Mouse (Mus musculus): ENCODE measurements at regions not wholly inside any gene's neighbourhood (a gene's known extent, or its start where the extent isn't known, plus 50 kb on each side); places are given as distances from the start of the nearest gene placed in this dataset.

- peak; percentile 78 for ATAC-seq (replicated peaks; ENCODE audit: poor library complexity, severe bottlenecking)
These were observed 139.9 kb downstream of the Csl start for GRCm38 (mm10) chr10:99619421-99620151.

GRCm38 (mm10) chr10:99620489-99620888 lies 139.0 kb downstream of the Csl start:
- ATAC-seq (replicated peaks; ENCODE audit: poor library complexity, severe bottlenecking) = peak; percentile 67

DNA sequence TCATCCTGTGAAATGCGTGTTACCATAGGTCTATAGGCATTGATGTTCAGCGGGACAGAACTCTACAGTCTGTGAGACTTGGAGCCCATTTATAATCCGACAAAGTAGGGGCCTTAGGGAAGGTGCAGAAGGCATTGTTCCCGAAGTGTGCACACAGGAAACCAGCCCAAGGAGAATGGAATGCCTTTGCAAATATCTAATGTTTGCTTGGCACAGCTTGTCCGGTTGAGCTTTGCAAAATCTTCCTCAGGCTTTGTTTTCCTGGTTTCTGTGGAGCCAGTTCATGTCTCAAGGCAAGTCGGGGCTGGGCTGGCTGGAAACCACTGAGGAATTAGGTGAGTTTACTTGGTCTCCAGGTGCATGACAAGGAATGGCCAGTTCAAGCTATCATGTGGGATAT lies 132.1 kb downstream of the Csl start:
- no peak for ATAC-seq (replicated peaks; ENCODE audit: poor library complexity, severe bottlenecking)

DNA sequence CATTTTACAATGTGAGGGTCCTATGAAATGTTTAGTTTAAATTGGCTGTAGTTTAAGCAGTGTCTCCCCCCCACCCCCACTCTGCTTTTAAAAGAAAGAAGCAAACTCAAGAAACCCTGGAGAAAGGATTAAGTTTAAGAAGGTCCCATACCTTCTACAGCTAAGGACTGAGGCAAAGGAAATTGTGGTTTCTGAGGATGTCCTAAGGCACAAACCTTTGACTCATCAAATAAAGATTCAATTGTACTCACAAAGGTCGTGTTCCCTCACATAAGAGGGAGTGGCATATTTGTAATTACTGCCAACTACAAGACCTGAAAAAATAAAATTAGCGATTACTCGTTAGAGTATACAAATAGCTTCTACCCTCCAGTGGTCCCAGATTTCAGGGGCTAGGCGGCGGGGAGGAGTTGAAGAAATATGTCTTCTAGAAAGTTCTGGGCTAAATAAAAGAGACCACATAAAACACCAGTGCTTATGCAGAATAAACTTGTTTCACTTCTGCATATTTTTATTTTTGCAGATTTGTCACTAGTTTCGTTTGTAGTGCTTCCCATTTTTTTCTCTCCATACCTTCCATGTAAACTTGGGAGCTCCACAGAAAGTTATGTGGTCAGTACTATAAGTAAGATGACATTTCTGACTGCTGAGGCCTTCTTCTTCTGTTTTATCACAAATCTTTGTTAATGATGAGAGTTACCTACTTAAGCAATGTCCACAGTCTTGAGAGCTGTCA lies 127.0 kb downstream of the Csl start:
- peak; percentile 89 for ATAC-seq (replicated peaks; ENCODE audit: poor library complexity, severe bottlenecking)

- ATAC-seq (replicated peaks; ENCODE audit: poor library complexity, severe bottlenecking) = no peak
These were observed 123.7 kb downstream of the Csl start for GRCm38 (mm10) chr10:99635796-99636195.

DNA sequence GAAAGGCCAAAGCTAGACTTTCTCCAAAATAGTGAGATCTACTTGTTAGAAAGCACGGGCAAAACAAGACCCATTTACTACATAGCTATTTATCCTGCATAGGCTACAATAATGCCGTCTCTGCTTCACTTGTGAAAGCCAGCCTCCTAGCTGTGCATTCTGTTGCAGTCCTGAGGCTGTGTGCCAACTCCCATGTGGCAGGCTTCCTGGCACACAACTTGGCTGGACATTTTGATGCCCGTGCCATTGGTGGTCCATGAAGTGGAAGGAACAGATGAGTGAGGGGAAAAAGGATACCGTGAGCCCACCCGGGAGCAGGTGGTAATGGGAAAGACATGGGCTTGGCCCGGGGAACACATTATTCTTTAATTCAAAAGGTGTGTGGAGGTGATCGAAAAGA lies 120.4 kb downstream of the Csl start:
- no peak for ATAC-seq (replicated peaks; ENCODE audit: poor library complexity, severe bottlenecking)

GRCm38 (mm10) chr10:99639469-99639868 lies 120.0 kb downstream of the Csl start:
- no peak for ATAC-seq (replicated peaks; ENCODE audit: poor library complexity, severe bottlenecking)

GRCm38 (mm10) chr10:99641784-99642183 lies 117.7 kb downstream of the Csl start:
- ATAC-seq (replicated peaks; ENCODE audit: poor library complexity, severe bottlenecking) = peak; percentile 87

GRCm38 (mm10) chr10:99642201-99642827 lies 117.1 kb downstream of the Csl start:
- no peak for ATAC-seq (replicated peaks; ENCODE audit: poor library complexity, severe bottlenecking)

DNA sequence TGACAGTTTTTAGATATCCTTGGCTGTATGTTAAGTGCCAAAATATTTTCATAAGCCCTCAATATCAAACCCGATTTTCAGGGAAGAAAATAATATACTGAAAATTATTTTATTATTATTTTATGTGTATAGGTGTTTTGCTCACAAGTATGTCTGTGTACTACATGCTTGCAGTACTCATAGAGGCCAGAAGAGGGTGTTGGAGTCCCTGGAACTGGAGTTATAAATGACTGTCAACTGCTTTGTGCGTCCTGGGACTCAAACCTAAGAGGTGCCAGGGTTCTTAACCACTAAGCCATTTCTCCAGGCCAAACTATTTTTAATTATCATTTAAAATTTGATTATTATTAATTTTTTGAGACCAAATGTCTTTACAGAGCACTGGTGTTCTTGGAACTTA lies 114.5 kb downstream of the Csl start:
- no peak; the same call in 1 of the 2 replicates for ATAC-seq (replicated peaks; ENCODE audit: poor library complexity, severe bottlenecking)

DNA sequence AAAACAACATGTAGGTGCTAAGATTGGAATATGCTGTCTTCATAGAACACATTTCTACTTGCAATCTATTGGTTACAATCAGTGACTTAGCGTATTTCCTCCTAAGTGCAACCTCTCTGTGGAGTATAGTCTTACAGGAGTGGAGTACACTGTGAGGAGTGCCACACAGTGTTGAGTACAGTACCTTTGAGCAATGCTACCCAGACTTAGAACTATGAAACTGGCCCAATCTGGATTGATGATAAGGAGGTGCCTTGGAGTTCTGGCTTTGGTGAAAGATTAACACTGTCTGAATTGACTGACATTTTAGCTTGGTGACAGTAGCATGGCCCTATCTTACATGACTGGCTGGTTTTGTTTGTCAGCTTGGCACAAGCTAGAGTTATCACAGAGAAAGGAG lies 107.4 kb downstream of the Csl start:
- ATAC-seq (replicated peaks; ENCODE audit: poor library complexity, severe bottlenecking) = no peak

- ATAC-seq (replicated peaks; ENCODE audit: poor library complexity, severe bottlenecking) = no peak
These were observed 105.2 kb downstream of the Csl start for GRCm38 (mm10) chr10:99654284-99654683.

GRCm38 (mm10) chr10:99676557-99677098 lies 82.8 kb downstream of the Csl start:
- no peak for ATAC-seq (replicated peaks; ENCODE audit: poor library complexity, severe bottlenecking)

- ATAC-seq (replicated peaks; ENCODE audit: poor library complexity, severe bottlenecking) = no peak
These were observed 81.4 kb downstream of the Csl start for GRCm38 (mm10) chr10:99678096-99678495.

DNA sequence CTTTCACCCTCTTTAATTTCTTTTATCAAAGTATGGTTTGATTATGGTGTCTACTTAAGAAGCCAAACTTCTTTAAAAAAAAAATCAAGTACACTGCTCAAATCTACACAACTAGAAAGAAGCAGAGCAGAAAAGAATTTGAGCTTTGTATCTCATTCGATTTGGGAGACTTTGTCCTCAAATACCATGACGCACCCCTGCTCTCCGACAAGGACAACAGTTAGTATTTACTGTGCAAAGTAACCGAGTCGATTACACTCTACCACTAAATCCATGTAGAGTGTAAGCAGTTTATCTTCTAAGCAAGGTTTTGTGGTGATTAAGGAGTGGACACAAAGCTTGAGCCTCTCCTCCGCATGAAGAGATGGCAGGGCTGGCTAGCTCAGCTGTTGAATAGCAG lies 79.6 kb downstream of the Csl start:
- ATAC-seq (replicated peaks; ENCODE audit: poor library complexity, severe bottlenecking) = no peak

GRCm38 (mm10) chr10:99681932-99682331 lies 77.5 kb downstream of the Csl start:
- no peak for ATAC-seq (replicated peaks; ENCODE audit: poor library complexity, severe bottlenecking)

DNA sequence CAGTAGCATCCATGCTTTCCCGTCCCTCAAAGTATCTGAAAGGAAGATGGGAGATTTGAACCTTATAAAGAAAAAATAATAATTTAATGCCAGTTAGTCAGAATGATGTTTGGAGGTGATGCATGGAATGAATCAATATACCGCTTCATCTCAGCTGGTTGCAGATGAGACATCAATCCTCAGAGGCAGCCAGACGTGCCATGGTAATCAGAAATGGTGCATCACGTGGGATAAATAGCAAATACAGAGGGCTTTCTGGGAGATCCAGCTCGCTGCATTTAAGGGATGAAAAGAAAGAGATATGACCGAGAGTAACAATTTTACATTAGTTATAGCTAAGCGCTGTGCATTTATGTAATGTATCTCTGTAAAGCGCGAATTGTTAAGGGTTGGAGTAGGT lies 77.1 kb downstream of the Csl start:
- ATAC-seq (replicated peaks; ENCODE audit: poor library complexity, severe bottlenecking) = no peak

GRCm38 (mm10) chr10:99683310-99683709 lies 76.1 kb downstream of the Csl start:
- no peak for ATAC-seq (replicated peaks; ENCODE audit: poor library complexity, severe bottlenecking)

DNA sequence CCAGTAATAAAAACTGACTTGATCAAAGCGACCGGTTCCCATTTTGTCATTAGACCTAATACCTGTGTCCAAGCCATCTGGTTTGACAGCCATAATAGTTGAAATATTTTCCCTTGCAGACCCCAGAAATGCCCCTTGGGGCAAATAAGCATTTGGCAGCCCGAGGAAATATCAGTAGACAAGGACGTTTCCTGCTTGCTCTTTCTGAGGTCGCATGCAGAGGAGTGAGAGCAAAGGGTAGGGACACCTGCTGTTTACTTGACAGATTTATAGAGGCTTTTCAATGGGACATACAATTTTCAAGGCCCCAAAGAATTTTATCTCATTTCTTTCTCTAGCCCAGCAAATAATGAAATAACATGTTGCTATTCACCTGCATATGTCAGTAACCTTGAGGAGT lies 73.5 kb downstream of the Csl start:
- no peak for ATAC-seq (replicated peaks; ENCODE audit: poor library complexity, severe bottlenecking)

DNA sequence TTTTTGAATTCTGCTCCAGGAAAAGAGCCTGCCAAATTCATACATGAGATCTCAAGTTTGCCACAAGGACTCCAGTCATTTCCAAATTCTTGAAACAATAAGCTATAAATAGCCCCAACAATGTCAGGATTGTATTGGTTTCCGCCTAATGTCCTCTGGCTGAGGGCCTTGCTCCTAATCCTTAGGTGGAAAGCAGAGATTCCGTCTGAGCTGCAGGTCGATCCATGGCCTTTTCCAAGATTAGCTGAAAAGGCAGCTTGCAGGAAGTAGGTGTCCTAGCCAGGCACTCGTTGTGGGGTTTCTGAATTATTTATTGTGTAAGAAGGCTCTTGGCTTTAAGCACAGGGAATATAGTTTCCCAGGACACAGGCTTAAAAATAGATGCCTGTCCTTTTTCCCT lies 72.4 kb downstream of the Csl start:
- ATAC-seq (replicated peaks; ENCODE audit: poor library complexity, severe bottlenecking) = no peak

DNA sequence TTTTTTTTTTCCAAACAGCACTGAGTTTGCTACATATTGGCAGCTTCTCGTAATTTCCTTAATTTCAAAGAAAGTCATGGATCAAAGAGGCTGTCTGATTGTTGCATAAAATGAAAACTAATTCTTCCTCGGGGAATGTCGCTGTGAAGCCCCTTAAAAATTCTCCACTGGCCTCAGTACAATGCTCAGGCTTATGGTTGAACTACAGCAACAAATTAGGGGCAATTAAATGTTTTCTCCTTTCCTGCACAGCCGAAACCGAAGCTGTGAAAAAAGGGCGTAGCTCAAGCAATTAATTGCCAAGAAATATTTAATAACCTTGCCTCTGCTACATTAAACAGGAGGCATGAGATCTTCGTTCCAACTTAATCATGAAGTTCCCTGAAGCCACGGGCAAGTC lies 61.8 kb downstream of the Csl start:
- no peak for ATAC-seq (replicated peaks; ENCODE audit: poor library complexity, severe bottlenecking)

Data from granulocyte monocyte progenitor cell, adult 5-6 weeks (primary cell).